Mouse (Mus musculus) CH12.LX (cell line): ENCODE data around the gene Tpk1.

Source experiments
- CHD1 ChIP-seq: IDR thresholded peaks from 2 replicates; pipeline ENCODE4 v1.6.1; 2012; ENCODE audit warnings: low read depth, low read length, improper control_type of control experiment, inconsistent platforms
- CHD2 ChIP-seq: IDR thresholded peaks from 2 replicates; pipeline ENCODE4 v1.6.1; 2011; ENCODE audit warnings: low read length, improper control_type of control experiment
- CTCF ChIP-seq, 2 experiments: IDR thresholded peaks in 1 of 2; conservative IDR thresholded peaks in 1 of 2; 2 replicates each; pipeline ENCODE4 v1.5.1; 2011 to 2012; ENCODE audit warnings: low read depth in 2 of 2, low read length in 2 of 2, improper control_type of control experiment in 1 of 2, inconsistent platforms in 1 of 2, mild to moderate bottlenecking in 1 of 2, moderate library complexity in 1 of 2
- EP300 ChIP-seq: IDR thresholded peaks from 2 replicates; pipeline ENCODE4 v1.6.1; 2011; ENCODE audit warnings: low read length, improper control_type of control experiment
- HCFC1 ChIP-seq: IDR thresholded peaks from 2 replicates; pipeline ENCODE4 v1.6.1; 2012; ENCODE audit warnings: low read depth, mild to moderate bottlenecking, inconsistent platforms, low read length, improper control_type of control experiment
- JUND ChIP-seq: conservative IDR thresholded peaks from 2 replicates; pipeline ENCODE4 v1.6.1; 2011; ENCODE audit warnings: low read depth, low read length, improper control_type of control experiment
- MEF2A ChIP-seq: IDR thresholded peaks from 2 replicates; pipeline ENCODE4 v1.6.1; 2014; ENCODE audit warnings: low read depth, mild to moderate bottlenecking, inconsistent platforms, low read length, improper control_type of control experiment, borderline replicate concordance
- NRF1 ChIP-seq: IDR thresholded peaks from 2 replicates; pipeline ENCODE4 v1.6.1; 2014; ENCODE audit warnings: low read depth, mild to moderate bottlenecking, inconsistent platforms, low read length, improper control_type of control experiment, moderate library complexity
- POLR2A ChIP-seq: IDR thresholded peaks from 2 replicates; pipeline ENCODE4 v1.6.1; 2011; ENCODE audit warnings: low read depth, mild to moderate bottlenecking, improper control_type of control experiment, low read length
- RCOR1 ChIP-seq: conservative IDR thresholded peaks from 2 replicates; pipeline ENCODE4 v1.6.1; 2012; ENCODE audit warnings: low read depth, mild to moderate bottlenecking, inconsistent platforms, low read length, improper control_type of control experiment
- UBTF ChIP-seq: IDR thresholded peaks from 2 replicates; pipeline ENCODE4 v1.6.1; 2012; ENCODE audit warnings: low read depth, mild to moderate bottlenecking, inconsistent platforms, low read length, improper control_type of control experiment, moderate library complexity
- ZNF384 ChIP-seq: IDR thresholded peaks from 2 replicates; pipeline ENCODE4 v1.6.1; 2012; ENCODE audit warnings: low read depth, low read length, improper control_type of control experiment, inconsistent platforms

DNA sequence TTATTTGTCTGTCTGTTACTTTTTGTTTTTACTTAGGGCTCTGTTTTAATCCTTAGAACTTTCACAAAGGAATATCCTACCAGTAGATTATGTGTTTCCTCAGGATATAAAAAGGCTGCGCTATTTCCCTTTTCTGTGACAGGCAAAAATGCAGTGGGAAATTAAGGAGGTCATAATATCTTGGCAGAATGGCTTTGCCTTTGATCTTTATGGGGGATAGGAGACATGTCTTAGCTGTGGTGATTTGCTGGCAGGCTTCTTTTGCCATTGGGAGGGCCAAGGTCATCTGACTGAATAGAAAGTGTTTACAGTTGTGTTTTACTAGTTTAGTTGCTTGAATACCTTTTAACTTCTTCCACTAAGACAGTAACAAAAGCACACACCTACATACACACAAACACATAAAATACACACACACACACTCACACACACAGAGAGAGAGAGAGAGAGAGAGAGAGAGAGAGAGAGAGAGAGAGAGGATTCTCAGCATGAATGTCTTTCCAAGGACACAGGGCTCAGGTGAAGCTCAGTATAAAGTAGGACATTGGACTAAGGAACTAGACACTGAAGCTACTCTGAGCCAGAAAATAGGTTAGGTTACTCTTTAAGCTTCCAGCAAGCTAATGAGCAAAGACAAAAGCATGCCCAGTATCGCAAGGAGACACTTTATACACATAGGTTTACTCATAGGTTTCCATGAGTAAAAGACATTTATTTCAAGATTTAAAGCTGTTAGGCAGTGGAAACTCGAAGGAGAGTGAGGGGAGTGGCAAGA is 9.1 kb upstream of the Tpk1 start:
- TF ChIP-seq CTCF (conservative IDR thresholded peaks at IDR 0.05 in 1 of 2, IDR thresholded peaks at IDR 0.05 in 1 of 2; ENCODE audit: low read depth in 2 of 2, low read length in 2 of 2) (no peak), ZNF384 (no peak), MEF2A (no peak), HCFC1 (no peak), JUND (no peak), RCOR1 (no peak), CHD1 (no peak), UBTF (no peak), POLR2A (no peak), EP300 (no peak), NRF1 (no peak), CHD2 (no peak)
